ENCODE assay signal across 20 mouse cellular contexts in genomic region chr2:35498961-35499360, GRCm38 (mm10). TPM values are rescaled to one million over a fixed set of nuclear protein-coding genes. Genes with fewer than 3 reads are reported as not detected.
DNase-seq lines count a peak whose midpoint lies in the region; ATAC-seq and TF ChIP-seq lines count a peak whose summit lies in the region.
"Had no signal": no experiment of that assay in that cellular context is flagged by ENCODE, and none has a peak within 500 bp of the region (broad histone marks: within the 10 kb centered on the region; RNA-seq: fewer than 3 reads in every experiment).

No protein-coding gene starts in this region.

- no peaks in the 10 kb centered on the region for H3K79me2 ChIP-seq in macrophage (ENCODE audit: inconsistent target)

- no peak for TF ChIP-seq EP300 in heart, postnatal 0 days (IDR thresholded peaks at IDR 0.05; ENCODE audit: low read depth)
- no peak for TF ChIP-seq EP300 in liver, embryonic 14.5 days (IDR thresholded peaks at IDR 0.05; ENCODE audit: low read depth)

- peak; percentile 3 for DNase-seq in heart, postnatal 0 days (ENCODE audit: low spot score)
- no peak for DNase-seq in thymus, adult 2 months
- no peak for DNase-seq in thymus, adult 18-20 months
- no peak for DNase-seq in liver, embryonic 14.5 days (ENCODE audit: low read depth in 3 of 3, low spot score in 3 of 3)
- no peak for DNase-seq in gastrocnemius, postnatal 4 days (ENCODE audit: low spot score in 2 of 2)
- DNase-seq: adrenal gland, postnatal 10 days; cerebellum, adult 11-12 months; cerebellum, adult 9-10 months; cerebellum, postnatal 25 days; gastrocnemius, postnatal 36 days; heart, adult 2 months; heart, postnatal 10 days had no signal

- H3K36me3 ChIP-seq in heart, postnatal 0 days (replicated peaks; ENCODE audit: control insufficient read depth, insufficient read depth, low read length), result no peaks in the 10 kb centered on the region
- no peaks in the 10 kb centered on the region for H3K36me3 ChIP-seq in heart, embryonic 11.5 days (ENCODE audit: control insufficient read depth, insufficient read depth, low read length)
- no peaks in the 10 kb centered on the region for H3K36me3 ChIP-seq in thymus, adult 2 months (ENCODE audit: control insufficient read depth, insufficient read depth, low read length)
- H3K36me3 ChIP-seq in liver, embryonic 14.5 days (replicated peaks; ENCODE audit: control insufficient read depth, insufficient read depth, low read depth), result no peaks in the 10 kb centered on the region
- H3K36me3 ChIP-seq in macrophage (ENCODE audit: inconsistent target), result no peaks in the 10 kb centered on the region
- no peaks in the 10 kb centered on the region for H3K36me3 ChIP-seq in midbrain, embryonic 13.5 days
- H3K36me3 ChIP-seq: embryonic facial prominence, embryonic 12.5 days; forebrain, embryonic 15.5 days; heart, embryonic 13.5 days; hindbrain, embryonic 13.5 days had no signal

- H3K27ac ChIP-seq in heart, postnatal 0 days (ENCODE audit: low read depth), result no peak overlapping the region
- no peak overlapping the region for H3K27ac ChIP-seq in heart, embryonic 11.5 days (ENCODE audit: low read depth, low read length)
- H3K27ac ChIP-seq in thymus, adult 2 months (ENCODE audit: control insufficient read depth, insufficient read depth, low read length), result peak overlapping the region; percentile 88
- peak overlapping the region; percentile 67; the same call in 1 of the 2 replicates for H3K27ac ChIP-seq in liver, embryonic 14.5 days
- H3K27ac ChIP-seq in macrophage, result peak overlapping the region; percentile 13; the same call in 1 of the 2 replicates
- H3K27ac ChIP-seq in midbrain, embryonic 13.5 days, result no peak overlapping the region
- H3K27ac ChIP-seq: embryonic facial prominence, embryonic 12.5 days; forebrain, embryonic 15.5 days; heart, adult 2 months; heart, embryonic 13.5 days; hindbrain, embryonic 13.5 days; hindbrain, postnatal 0 days had no signal

- H3K4me1 ChIP-seq in heart, postnatal 0 days (ENCODE audit: control insufficient read depth, insufficient read depth), result peaks cover 15% of the 10 kb centered on the region
- peaks cover 36% of the 10 kb centered on the region for H3K4me1 ChIP-seq in heart, embryonic 11.5 days (ENCODE audit: control insufficient read depth, insufficient read depth, low read length)
- H3K4me1 ChIP-seq in thymus, adult 2 months (replicated peaks; ENCODE audit: control insufficient read depth, insufficient read depth, low read length), result peaks cover 70% of the 10 kb centered on the region
- H3K4me1 ChIP-seq in liver, embryonic 14.5 days (replicated peaks; ENCODE audit: control insufficient read depth in 2 of 2, insufficient read depth in 2 of 2, low read length in 1 of 2), result peaks cover 47 to 79% of the 10 kb centered on the region in 2 experiments
- H3K4me1 ChIP-seq in midbrain, embryonic 13.5 days (replicated peaks), result no peaks in the 10 kb centered on the region
- H3K4me1 ChIP-seq: forebrain, embryonic 15.5 days had no signal

- no peak overlapping the region for H3K4me3 ChIP-seq in heart, postnatal 0 days (ENCODE audit: low read depth, low read length)
- H3K4me3 ChIP-seq in heart, embryonic 11.5 days (ENCODE audit: low read depth, low read length), result no peak overlapping the region
- no peak overlapping the region; the same call in 1 of the 2 replicates for H3K4me3 ChIP-seq in thymus, adult 2 months (ENCODE audit: control insufficient read depth, insufficient read depth, low read length)
- H3K4me3 ChIP-seq in liver, embryonic 14.5 days (ENCODE audit: insufficient read depth in 1 of 2, low read depth in 2 of 2, low read length in 2 of 2), result no peak overlapping the region
- H3K4me3 ChIP-seq in macrophage (ENCODE audit: inconsistent target), result no peak overlapping the region
- H3K4me3 ChIP-seq in midbrain, embryonic 13.5 days (replicated peaks), result no peak overlapping the region
- H3K4me3 ChIP-seq: embryonic facial prominence, embryonic 12.5 days; forebrain, embryonic 15.5 days; heart, adult 2 months; heart, embryonic 13.5 days; hindbrain, embryonic 13.5 days had no signal

- no peak for ATAC-seq in heart, postnatal 0 days (ENCODE audit: insufficient read depth, low read depth)
- ATAC-seq in heart, embryonic 11.5 days (replicated peaks; ENCODE audit: insufficient number of reproducible peaks, low FRiP score, low TSS enrichment), result no peak
- no peak for ATAC-seq in liver, embryonic 14.5 days (ENCODE audit: insufficient read depth)
- no peak for ATAC-seq in midbrain, embryonic 13.5 days
- ATAC-seq: forebrain, embryonic 15.5 days; hindbrain, postnatal 0 days had no signal

- no peak overlapping the region for H3K9ac ChIP-seq in heart, postnatal 0 days (replicated peaks; ENCODE audit: low read depth, low read length)
- H3K9ac ChIP-seq in heart, embryonic 11.5 days (ENCODE audit: low read depth, low read length), result no peak overlapping the region
- H3K9ac ChIP-seq in liver, embryonic 14.5 days (replicated peaks), result no peak overlapping the region
- no peak overlapping the region for H3K9ac ChIP-seq in midbrain, embryonic 13.5 days (replicated peaks)
- H3K9ac ChIP-seq: embryonic facial prominence, embryonic 12.5 days; forebrain, embryonic 15.5 days; heart, embryonic 13.5 days; hindbrain, embryonic 13.5 days had no signal

- no peaks in the 10 kb centered on the region for H3K27me3 ChIP-seq in heart, postnatal 0 days (ENCODE audit: control insufficient read depth, insufficient read depth, low read length)
- no peaks in the 10 kb centered on the region for H3K27me3 ChIP-seq in heart, embryonic 11.5 days (ENCODE audit: control insufficient read depth, insufficient read depth, low read length)
- H3K27me3 ChIP-seq in thymus, adult 2 months (ENCODE audit: control insufficient read depth, insufficient read depth, low read length), result no peaks in the 10 kb centered on the region
- no peaks in the 10 kb centered on the region for H3K27me3 ChIP-seq in liver, embryonic 14.5 days (ENCODE audit: control insufficient read depth, insufficient read depth, low read length)
- H3K27me3 ChIP-seq in midbrain, embryonic 13.5 days, result no peaks in the 10 kb centered on the region
- H3K27me3 ChIP-seq: embryonic facial prominence, embryonic 12.5 days; forebrain, embryonic 15.5 days; heart, embryonic 13.5 days; hindbrain, embryonic 13.5 days had no signal

- no peaks in the 10 kb centered on the region for H3K9me3 ChIP-seq in heart, postnatal 0 days (replicated peaks; ENCODE audit: control insufficient read depth, low read length)
- no peaks in the 10 kb centered on the region for H3K9me3 ChIP-seq in heart, embryonic 11.5 days (replicated peaks; ENCODE audit: control insufficient read depth, low read length)
- no peaks in the 10 kb centered on the region; the same call in 1 of the 2 replicates for H3K9me3 ChIP-seq in liver, embryonic 14.5 days (ENCODE audit: control insufficient read depth, low read length)
- H3K9me3 ChIP-seq in midbrain, embryonic 13.5 days, result no peaks in the 10 kb centered on the region
- H3K9me3 ChIP-seq: embryonic facial prominence, embryonic 12.5 days; forebrain, embryonic 15.5 days; hindbrain, embryonic 13.5 days had no signal

- 76% methylated on average over 3 of the region's 3 CpGs for WGBS in heart, postnatal 0 days
- WGBS in heart, embryonic 11.5 days (ENCODE audit: insufficient replicate concordance), result 84% methylated on average over 3 of the region's 3 CpGs
- 34% methylated on average over 3 of the region's 3 CpGs for WGBS in thymus, adult 2 months
- 55% methylated on average over 3 of the region's 3 CpGs for WGBS in liver, embryonic 14.5 days (ENCODE audit: insufficient replicate concordance)
- WGBS in macrophage (ENCODE audit: missing documents), result 26% methylated on average over 3 of the region's 3 CpGs
- WGBS in midbrain, embryonic 13.5 days, result 95% methylated on average over 3 of the region's 3 CpGs

- TF ChIP-seq POLR2A in thymus, adult 2 months (IDR thresholded peaks at IDR 0.05; ENCODE audit: control insufficient read depth, extremely low read depth, insufficient read depth, low read length, poor library complexity), result no peak

- no peak overlapping the region for H3K4me2 ChIP-seq in heart, postnatal 0 days (ENCODE audit: low read depth, low read length)
- H3K4me2 ChIP-seq in heart, embryonic 11.5 days, result no peak overlapping the region
- H3K4me2 ChIP-seq in liver, embryonic 14.5 days (ENCODE audit: low read depth), result peak overlapping the region; percentile 11; the same call in 1 of the 2 replicates
- H3K4me2 ChIP-seq in midbrain, embryonic 13.5 days (replicated peaks), result no peak overlapping the region
- H3K4me2 ChIP-seq: embryonic facial prominence, embryonic 12.5 days; forebrain, embryonic 15.5 days; heart, embryonic 13.5 days; hindbrain, embryonic 13.5 days had no signal

- TF ChIP-seq CTCF in heart, postnatal 0 days (IDR thresholded peaks at IDR 0.05; ENCODE audit: low read depth), result no peak
- no peak for TF ChIP-seq CTCF in thymus, adult 2 months (IDR thresholded peaks at IDR 0.05; ENCODE audit: borderline replicate concordance, control insufficient read depth, extremely low read depth, insufficient read depth, low read length, poor library complexity)
- no peak for TF ChIP-seq CTCF in liver, embryonic 14.5 days (IDR thresholded peaks at IDR 0.05; ENCODE audit: low read depth)

RNA-seq across cellular contexts. Expression of gene Ggta1, which starts 35.9 kb away (rescaled TPM):
- total RNA-seq in heart, postnatal 0 days (2014; rRNA removed; ENCODE audit: low replicate concordance), result 14.8 and 37.1 TPM in 2 replicates
- polyA plus RNA-seq in heart, postnatal 0 days (2015; fragmentation: Nextera tagmentation; extraction: Ambion mirVana), result 16.0 and 16.4 TPM in 2 replicates
- polyA plus RNA-seq in heart, embryonic 11.5 days (2014; fragmentation: Nextera tagmentation; extraction: Ambion mirVana), result 38.1 and 42.1 TPM in 2 replicates
- polyA plus RNA-seq in thymus, adult 2 months (2012; rRNA removed), result 22.4 and 33.0 TPM in 2 replicates
- polyA plus RNA-seq in liver, embryonic 14.5 days (2012; rRNA removed), result 4.4 and 6.3 TPM in 2 replicates
- polyA plus RNA-seq in liver, embryonic 14.5 days (2014; fragmentation: Nextera tagmentation; extraction: Ambion mirVana), result 7.0 and 7.6 TPM in 2 replicates
- total RNA-seq in macrophage (2018; cell fraction: chromatin; rRNA removed), result 100 to 1,000 TPM in 6 of 26 experiments, 10 to 100 TPM in 19, 1 to 10 TPM in 1; 9.2 to 143 (median 58.4) TPM
- 100 to 1,000 TPM in 11 of 26 experiments, 10 to 100 TPM in 15; 40.1 to 135 (median 81.6) TPM for total RNA-seq in macrophage (2018; cell fraction: cytosol; rRNA removed)
- 100 to 1,000 TPM in 11 of 26 experiments, 10 to 100 TPM in 15; 38.3 to 241 (median 91.4) TPM for total RNA-seq in macrophage (2018; cell fraction: nucleus; rRNA removed)
- polyA plus RNA-seq in macrophage (2018), result 86.0 to 211 TPM (median 135 TPM) in 3 replicates
- 10 to 100 TPM; 21.0 to 25.4 TPM for total RNA-seq in gastrocnemius, postnatal 4 days (2021)
- polyA plus RNA-seq in midbrain, embryonic 13.5 days (2015; fragmentation: Nextera tagmentation; extraction: Ambion mirVana), result 4.8 and 5.0 TPM in 2 replicates

RNA-seq across cellular contexts. Expression of gene Dab2ip, which starts 59.1 kb away (rescaled TPM):
- total RNA-seq in heart, postnatal 0 days (2014; rRNA removed; ENCODE audit: low replicate concordance), result 57.7 and 61.1 TPM in 2 replicates
- 23.8 and 23.9 TPM in 2 replicates for polyA plus RNA-seq in heart, postnatal 0 days (2015; fragmentation: Nextera tagmentation; extraction: Ambion mirVana)
- polyA plus RNA-seq in heart, embryonic 11.5 days (2014; fragmentation: Nextera tagmentation; extraction: Ambion mirVana), result 49.0 and 49.1 TPM in 2 replicates
- polyA plus RNA-seq in thymus, adult 2 months (2012; rRNA removed), result 36.2 and 38.8 TPM in 2 replicates
- 3.9 and 4.0 TPM in 2 replicates for polyA plus RNA-seq in liver, embryonic 14.5 days (2012; rRNA removed)
- polyA plus RNA-seq in liver, embryonic 14.5 days (2014; fragmentation: Nextera tagmentation; extraction: Ambion mirVana), result 3.2 and 3.6 TPM in 2 replicates
- 1 to 10 TPM in 4 of 26 experiments, under 1 TPM in 19, not detected in 3; 0.13 to 3.4 (median 0.42) TPM for total RNA-seq in macrophage (2018; cell fraction: chromatin; rRNA removed)
- under 1 TPM; 0.06 to 0.38 (median 0.19) TPM for total RNA-seq in macrophage (2018; cell fraction: cytosol; rRNA removed)
- 1 to 10 TPM in 2 of 26 experiments, under 1 TPM in 22, not detected in 2; 0.07 to 2.0 (median 0.22) TPM for total RNA-seq in macrophage (2018; cell fraction: nucleus; rRNA removed)
- 0.05 to 1.2 TPM (median 0.14 TPM) in 3 replicates for polyA plus RNA-seq in macrophage (2018)
- 10 to 100 TPM; 72.7 to 80.4 TPM for total RNA-seq in gastrocnemius, postnatal 4 days (2021)
- 36.2 and 36.3 TPM in 2 replicates for polyA plus RNA-seq in midbrain, embryonic 13.5 days (2015; fragmentation: Nextera tagmentation; extraction: Ambion mirVana)

Comparison
In these comparisons a context has a peak if more than half of its experiments do, and no peak if none do; other contexts are left out.
1. H3K27ac ChIP-seq: peak in thymus, adult 2 months (single experiment), liver, embryonic 14.5 days (single experiment) and macrophage (single experiment); none in heart, postnatal 0 days (single experiment), heart, embryonic 11.5 days (single experiment) and midbrain, embryonic 13.5 days (single experiment).